Mouse (Mus musculus) liver, embryonic 15.5 days (tissue): Measurements from ENCODE around the gene Camp. TPM values are rescaled to one million over a fixed set of nuclear protein-coding genes. Genes with fewer than 3 reads are reported as not detected.
"Not testable (repeated sequence)": the region's sequence is repeated elsewhere in the genome, so short reads cannot be mapped to it uniquely, and the experiment has no call there.

Source experiments
- ATAC-seq: fragments of 200-750 bp; cut with Nextera tagmentation; 2 replicates; pipeline ENCODE4 v1.8.0; 2017; ENCODE audit warnings: moderate number of reproducible peaks, mild to moderate bottlenecking, moderate library complexity; ENCODE audit not compliant: insufficient read depth
- H3K27ac ChIP-seq: fragments of 300-500 bp; sonication (generic); replicated peaks from 2 replicates; pipeline ENCODE4 v1.5.1; 2015; ENCODE audit warnings: mild to moderate bottlenecking, inconsistent platforms
- H3K27me3 ChIP-seq: fragments of 300-500 bp; sonication (generic); 2 replicates; pipeline ENCODE4 v1.6.1; 2015; ENCODE audit warnings: mild to moderate bottlenecking, inconsistent platforms
- H3K36me3 ChIP-seq: fragments of 300-500 bp; sonication (generic); replicated peaks from 2 replicates; pipeline ENCODE4 v1.6.1; 2015; ENCODE audit warnings: moderate library complexity, mild to moderate bottlenecking, inconsistent platforms
- H3K4me1 ChIP-seq: fragments of 300-500 bp; sonication (generic); replicated peaks from 2 replicates; pipeline ENCODE4 v1.6.1; 2015; ENCODE audit warnings: inconsistent platforms
- H3K4me2 ChIP-seq: fragments of 300-500 bp; sonication (generic); 2 replicates; pipeline ENCODE4 v1.6.1; 2015; ENCODE audit warnings: moderate library complexity, mild to moderate bottlenecking, inconsistent platforms
- H3K4me3 ChIP-seq: fragments of 300-500 bp; sonication (generic); replicated peaks from 2 replicates; pipeline ENCODE4 v1.5.1; 2015; ENCODE audit warnings: mild to moderate bottlenecking, inconsistent platforms
- H3K9ac ChIP-seq: fragments of 300-500 bp; sonication (generic); 2 replicates; pipeline ENCODE4 v1.6.1; 2015; ENCODE audit warnings: moderate library complexity, mild to moderate bottlenecking, inconsistent platforms
- H3K9me3 ChIP-seq: fragments of 300-500 bp; sonication (generic); replicated peaks from 2 replicates; pipeline ENCODE4 v1.6.1; 2016; ENCODE audit warnings: inconsistent platforms
- WGBS: fragments of 180-500 bp; shearing (Covaris S2); methylation state at CpG from one replicate; pipeline ENCODE4 v1.1.7; 2015; ENCODE audit warnings: mixed read lengths; ENCODE audit not compliant: insufficient replicate concordance; 5-methylcytosine and 5-hydroxymethylcytosine counted together
- microRNA-seq: library from miRNA; unstranded; fragments of <30 nt; microRNA quantifications from one replicate; pipeline ENCODE4, GENCODE M21; 2016
- polyA plus RNA-seq: library from polyadenylated mRNA; unstranded; fragments of >200 nt; fragmentation: Nextera tagmentation; extraction: Ambion mirVana; gene quantifications from 2 replicates; pipeline ENCODE4 v1.2.1, GENCODE M21; 2015

Gene Camp
- polyA plus RNA-seq, 1 experiment from 2014 or later, result 281 TPM

DNA sequence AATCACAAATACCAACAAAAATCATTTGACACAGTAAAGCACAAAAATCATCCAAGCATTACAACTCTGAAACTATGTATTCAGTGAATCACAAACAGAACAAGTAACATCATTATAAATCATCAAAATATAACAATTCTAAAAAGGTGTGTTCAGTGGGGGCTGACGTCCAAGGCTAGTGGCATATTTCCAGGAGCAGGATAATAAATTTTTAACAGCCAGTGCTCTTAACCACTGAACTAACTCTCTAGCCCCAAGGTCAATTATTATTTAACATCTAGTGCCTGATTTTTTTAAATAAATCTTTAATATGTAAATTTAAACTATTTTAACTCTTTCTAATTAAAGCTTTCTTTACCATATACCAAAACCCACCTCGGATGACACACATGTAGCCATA, 43.8 kb downstream of the Camp start:
- H3K36me3 ChIP-seq, H3K9me3 ChIP-seq, H3K27me3 ChIP-seq, H3K27ac ChIP-seq, ATAC-seq, H3K4me3 ChIP-seq, H3K4me2 ChIP-seq, H3K9ac ChIP-seq, H3K4me1 ChIP-seq: not testable (repeated sequence)
- WGBS, result 64% methylated on average over 2 of the region's 2 CpGs

DNA sequence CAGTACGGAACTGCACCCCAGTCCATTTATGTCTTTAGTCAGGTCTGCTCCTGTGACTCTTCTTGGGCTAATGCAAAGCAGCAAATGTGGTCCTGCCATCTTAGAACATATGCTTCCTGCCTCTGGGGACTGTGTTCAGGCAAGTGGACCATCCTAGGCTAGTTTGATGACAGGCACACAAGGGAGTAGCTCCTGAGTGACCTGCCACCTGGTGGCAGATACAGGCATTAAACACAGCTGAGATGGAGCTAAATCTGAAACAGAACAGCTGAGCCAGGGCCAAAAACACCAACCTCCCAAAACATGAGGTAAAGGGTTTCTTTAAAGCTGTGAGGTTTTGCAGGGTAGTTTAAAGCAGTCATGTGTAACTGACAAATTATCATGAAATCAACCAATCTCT, 51.4 kb downstream of the Camp start:
- Histone ChIP-seq H3K36me3 (no peaks in the 10 kb centered on the region), H3K9me3 (no peaks in the 10 kb centered on the region), H3K4me2 (no peak overlapping the region), H3K27me3 (no peaks in the 10 kb centered on the region), H3K4me3 (no peak overlapping the region), H3K9ac (no peak overlapping the region), H3K27ac (no peak overlapping the region), H3K4me1 (no peaks in the 10 kb centered on the region)
- no peak for ATAC-seq
- WGBS, result 71% methylated on average over 1 of the region's 1 CpGs

Small RNAs within 50 kb of the gene (microRNA-seq; reads per million reads assigned to microRNA genes)
- gene Mir7089, result not detected

Other genes starting within 250 kb of the Camp start
- not detected in 2 replicates for gene Fbxw24, start 223.6 kb downstream of the Camp start, polyA plus RNA-seq
- gene Fbxw25, start 185.0 kb downstream of the Camp start, polyA plus RNA-seq, result not detected in 2 replicates
- not detected in 2 replicates for gene Fbxw18, start 146.9 kb downstream of the Camp start, polyA plus RNA-seq
- not detected in 2 replicates for gene Fbxw26, start 103.5 kb downstream of the Camp start, polyA plus RNA-seq
- gene Fbxw27, start 58.9 kb downstream of the Camp start, polyA plus RNA-seq, result not detected in 2 replicates
- not detected in 2 replicates for gene Spink8, start 37.3 kb downstream of the Camp start, polyA plus RNA-seq
- 51.1 and 55.1 TPM in 2 replicates for gene Nme6, start 16.9 kb downstream of the Camp start, polyA plus RNA-seq
- gene Cdc25a, start 26.0 kb upstream of the Camp start, polyA plus RNA-seq, result 12.7 and 13.3 TPM in 2 replicates
- gene Map4, start 81.8 kb upstream of the Camp start, polyA plus RNA-seq, result 11.9 and 12.7 TPM in 2 replicates